Mouse (Mus musculus) forebrain, embryonic 13.5 days (tissue): ENCODE data around the gene Rnf145. TPM values are rescaled to one million over a fixed set of nuclear protein-coding genes. Genes with fewer than 3 reads are reported as not detected.

ENCODE experiments used
- ATAC-seq: fragments of 200-750 bp; cut with Nextera tagmentation; 2 replicates; pipeline ENCODE4 v1.8.0; 2017
- H3K27ac ChIP-seq: fragments of 300-500 bp; sonication (generic); 2 replicates; pipeline ENCODE4 v1.5.1; 2015; ENCODE audit warnings: inconsistent platforms, mild to moderate bottlenecking, moderate library complexity
- H3K27me3 ChIP-seq: fragments of 300-500 bp; sonication (generic); 2 replicates; pipeline ENCODE4 v1.6.1; 2015; ENCODE audit warnings: mild to moderate bottlenecking, inconsistent platforms
- H3K36me3 ChIP-seq: fragments of 300-500 bp; sonication (generic); 2 replicates; pipeline ENCODE4 v1.6.1; 2015; ENCODE audit warnings: mild to moderate bottlenecking, inconsistent platforms; ENCODE audit not compliant: poor library complexity, severe bottlenecking
- H3K4me1 ChIP-seq: fragments of 300-500 bp; sonication (generic); 2 replicates; pipeline ENCODE4 v1.6.1; 2015; ENCODE audit warnings: inconsistent platforms
- H3K4me2 ChIP-seq: fragments of 300-500 bp; sonication (generic); 2 replicates; pipeline ENCODE4 v1.6.1; 2015; ENCODE audit warnings: inconsistent platforms, mild to moderate bottlenecking, moderate library complexity
- H3K4me3 ChIP-seq: fragments of 300-500 bp; sonication (generic); 2 replicates; pipeline ENCODE4 v1.5.1; 2015; ENCODE audit warnings: mild to moderate bottlenecking, inconsistent platforms
- H3K9ac ChIP-seq: fragments of 300-500 bp; sonication (generic); 2 replicates; pipeline ENCODE4 v1.6.1; 2015; ENCODE audit warnings: mild to moderate bottlenecking, inconsistent platforms
- H3K9me3 ChIP-seq: fragments of 300-500 bp; sonication (generic); replicated peaks from 2 replicates; pipeline ENCODE4 v1.6.1; 2016; ENCODE audit warnings: inconsistent platforms
- WGBS: fragments of 180-500 bp; shearing (Covaris S2); methylation state at CpG from one replicate; pipeline ENCODE4 v1.1.7; 2015; 5-methylcytosine and 5-hydroxymethylcytosine counted together
- polyA plus RNA-seq: library from polyadenylated mRNA; unstranded; fragments of >200 nt; fragmentation: Nextera tagmentation; extraction: Ambion mirVana; gene quantifications from 2 replicates; pipeline ENCODE4 v1.2.1, GENCODE M21; 2015

The Rnf145 gene
- polyA plus RNA-seq, 1 experiment from 2014 or later = 78.0 TPM

DNA sequence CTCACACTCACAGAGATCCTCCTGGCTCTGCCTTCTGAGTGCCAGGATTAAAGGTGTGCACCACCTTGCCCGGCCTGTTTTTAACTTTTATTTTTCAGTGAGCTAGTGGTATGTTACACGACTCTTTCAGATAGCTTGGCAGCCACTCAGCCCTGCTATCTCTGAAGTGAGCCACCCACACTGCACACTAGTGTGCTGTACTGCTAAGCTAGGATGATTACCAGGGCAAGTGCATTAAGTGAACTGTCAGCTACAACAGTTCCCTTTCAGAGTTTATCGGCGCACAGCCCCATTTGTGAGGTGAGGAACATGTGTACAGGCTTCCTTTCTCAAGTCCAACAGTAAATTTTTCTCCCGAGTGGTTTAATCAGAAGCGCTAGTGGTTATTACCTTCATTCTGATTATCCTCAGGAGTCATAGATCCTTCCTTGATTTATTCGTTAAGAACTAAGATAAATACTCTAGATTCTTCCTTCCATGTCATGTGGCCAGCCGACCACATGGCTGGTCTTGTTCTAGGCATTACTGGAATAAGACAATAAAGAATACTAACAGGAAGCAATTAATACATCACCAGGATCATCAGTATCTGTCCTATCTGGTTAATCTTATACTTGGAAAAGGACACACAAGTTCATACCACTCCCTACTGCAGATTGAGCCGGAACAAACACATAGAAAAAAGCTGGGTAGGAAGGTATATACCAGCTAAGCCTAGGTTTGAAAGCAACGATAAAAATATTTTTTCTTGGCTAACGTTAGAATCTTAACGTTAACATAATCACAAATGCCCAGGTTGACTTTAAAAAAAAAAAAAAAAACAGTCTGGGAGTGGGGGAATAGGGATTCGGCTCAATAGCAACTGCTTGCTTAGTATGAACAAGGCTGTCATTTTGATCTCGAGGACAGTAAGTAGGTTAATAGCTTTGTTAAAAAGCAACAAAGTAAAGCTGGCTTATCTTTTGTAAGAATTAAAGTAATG lies 6.4 kb upstream of the Rnf145 start:
- Histone ChIP-seq H3K27ac (no peak overlapping the region), H3K4me2 (no peak overlapping the region), H3K9ac (no peak overlapping the region), H3K4me3 (no peak overlapping the region), H3K4me1 (peaks cover 4% of the 10 kb centered on the region; the same call in 1 of the 2 replicates), H3K36me3 (no peaks in the 10 kb centered on the region), H3K9me3 (no peaks in the 10 kb centered on the region), H3K27me3 (no peaks in the 10 kb centered on the region)
- WGBS = 83% methylated on average over 14 of the region's 14 CpGs
- no peak for ATAC-seq

DNA sequence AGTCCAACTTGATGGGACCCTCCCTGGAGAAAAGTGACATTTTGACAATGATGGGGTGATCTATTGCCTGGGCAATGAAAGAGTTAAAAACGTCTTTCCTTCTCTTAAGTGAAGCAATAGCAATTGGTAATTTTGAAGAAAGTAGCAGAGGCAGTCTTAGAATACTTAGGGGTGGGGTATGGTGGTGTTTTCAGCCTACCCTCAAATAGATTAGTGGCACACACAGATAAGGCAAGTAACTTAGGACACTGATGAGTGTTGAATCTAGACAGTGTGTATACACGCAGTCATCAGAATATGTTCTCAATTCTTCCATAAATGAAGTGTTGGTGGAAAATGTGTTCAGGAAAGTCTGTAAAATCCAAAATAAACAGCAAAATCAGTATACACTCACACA lies 5.7 kb upstream of the Rnf145 start:
- no peak overlapping the region for H3K4me3 ChIP-seq
- no peaks in the 10 kb centered on the region for H3K9me3 ChIP-seq
- H3K36me3 ChIP-seq = no peaks in the 10 kb centered on the region
- H3K4me2 ChIP-seq = no peak overlapping the region
- no peaks in the 10 kb centered on the region for H3K27me3 ChIP-seq
- WGBS = 70% methylated on average over 2 of the region's 2 CpGs
- H3K27ac ChIP-seq = no peak overlapping the region
- ATAC-seq = no peak
- peaks cover 8% of the 10 kb centered on the region for H3K4me1 ChIP-seq
- H3K9ac ChIP-seq = no peak overlapping the region

DNA sequence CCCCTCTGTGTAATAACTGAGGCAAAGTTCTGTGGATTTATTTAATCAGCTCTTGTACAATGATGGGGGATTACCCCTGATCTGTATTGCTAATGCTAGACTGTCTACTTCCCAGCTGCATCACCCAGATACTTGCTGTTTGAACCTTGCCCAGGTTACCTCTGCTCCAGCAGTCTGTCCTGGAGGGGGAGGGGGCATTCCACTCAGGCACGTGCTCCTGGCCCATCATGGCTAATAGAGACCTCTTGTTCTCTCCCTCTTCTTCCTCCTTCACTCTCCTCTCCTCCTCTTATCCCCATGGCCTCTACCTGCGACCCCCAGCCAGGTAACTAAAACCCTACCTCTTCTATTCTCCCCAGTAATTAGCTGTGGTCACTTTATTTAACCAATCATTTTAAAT lies 4.1 kb upstream of the Rnf145 start:
- Histone ChIP-seq H3K4me3 (no peak overlapping the region), H3K4me2 (no peak overlapping the region), H3K4me1 (peaks cover 6% of the 10 kb centered on the region; the same call in 1 of the 2 replicates), H3K9ac (no peak overlapping the region), H3K27ac (no peak overlapping the region), H3K27me3 (no peaks in the 10 kb centered on the region), H3K36me3 (no peaks in the 10 kb centered on the region), H3K9me3 (no peaks in the 10 kb centered on the region)
- 49% methylated on average over 2 of the region's 2 CpGs for WGBS
- no peak for ATAC-seq

DNA sequence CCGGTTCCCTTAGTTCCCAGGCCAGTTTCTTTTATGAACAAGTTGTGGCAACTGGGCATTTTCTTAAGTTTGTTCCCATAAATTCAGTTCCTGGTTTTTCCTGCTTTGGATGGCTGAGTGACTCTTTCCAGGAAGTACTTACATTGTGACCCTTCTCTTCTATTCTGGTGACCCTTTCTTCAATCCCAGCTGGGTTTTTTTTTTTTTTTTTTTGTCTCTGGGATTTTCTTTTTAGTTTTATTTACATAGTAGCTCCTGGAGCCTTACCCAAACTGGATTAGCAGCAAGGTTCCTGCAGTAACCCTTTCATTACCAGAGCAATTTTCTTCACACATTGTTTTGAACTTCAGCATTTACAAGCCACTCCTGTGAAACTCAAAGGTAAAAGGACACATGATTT lies 2.4 kb upstream of the Rnf145 start:
- Histone ChIP-seq H3K36me3 (no peaks in the 10 kb centered on the region), H3K4me2 (no peak overlapping the region), H3K27me3 (no peaks in the 10 kb centered on the region), H3K4me1 (peaks cover 16% of the 10 kb centered on the region), H3K4me3 (no peak overlapping the region), H3K27ac (no peak overlapping the region), H3K9me3 (no peaks in the 10 kb centered on the region), H3K9ac (no peak overlapping the region)
- 12% methylated on average over 1 of the region's 1 CpGs for WGBS
- ATAC-seq = no peak

DNA sequence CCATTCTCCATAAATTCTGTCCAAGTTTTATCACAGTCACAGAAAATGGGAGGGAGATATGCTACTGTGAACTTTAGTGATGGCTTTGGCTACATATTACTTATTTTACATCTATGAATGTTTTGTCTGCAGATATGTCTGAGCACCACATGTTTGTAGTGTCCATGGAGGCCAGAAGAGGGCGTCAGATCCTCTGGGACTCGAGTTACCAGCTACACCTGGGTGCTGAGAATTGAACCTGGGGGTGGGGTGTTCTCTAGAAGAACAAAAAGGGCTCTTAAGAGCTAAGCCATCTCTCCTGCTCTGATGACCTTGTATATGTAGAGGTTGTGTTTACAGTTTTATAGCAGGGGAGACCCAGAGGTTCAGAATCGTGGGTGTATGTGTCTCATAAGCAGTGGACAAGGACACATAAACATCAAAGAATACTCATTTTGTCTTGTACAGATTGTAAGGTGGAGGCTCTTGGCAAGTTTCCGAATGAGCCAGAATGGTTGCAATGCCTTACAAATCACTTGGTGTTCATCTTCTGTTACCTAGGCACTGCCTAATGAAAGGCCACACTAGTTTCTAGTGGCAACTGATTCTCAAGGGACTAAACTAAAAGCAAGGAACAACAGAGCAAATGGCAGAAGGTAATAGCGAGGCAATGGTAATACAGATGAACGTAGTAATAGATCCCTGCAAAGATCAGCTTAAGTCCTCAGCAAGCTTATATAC lies 1.0 kb upstream of the Rnf145 start:
- H3K27ac ChIP-seq = no peak overlapping the region
- H3K36me3 ChIP-seq = no peaks in the 10 kb centered on the region
- no peak for ATAC-seq
- H3K4me2 ChIP-seq = peak overlapping the region; percentile 92
- H3K4me1 ChIP-seq = peaks cover 26% of the 10 kb centered on the region
- H3K9ac ChIP-seq = peak overlapping the region; percentile 96; the same call in 1 of the 2 replicates
- peak overlapping the region; percentile 95; the same call in 1 of the 2 replicates for H3K4me3 ChIP-seq
- 51% methylated on average over 6 of the region's 6 CpGs for WGBS
- H3K27me3 ChIP-seq = no peaks in the 10 kb centered on the region
- H3K9me3 ChIP-seq = no peaks in the 10 kb centered on the region

DNA sequence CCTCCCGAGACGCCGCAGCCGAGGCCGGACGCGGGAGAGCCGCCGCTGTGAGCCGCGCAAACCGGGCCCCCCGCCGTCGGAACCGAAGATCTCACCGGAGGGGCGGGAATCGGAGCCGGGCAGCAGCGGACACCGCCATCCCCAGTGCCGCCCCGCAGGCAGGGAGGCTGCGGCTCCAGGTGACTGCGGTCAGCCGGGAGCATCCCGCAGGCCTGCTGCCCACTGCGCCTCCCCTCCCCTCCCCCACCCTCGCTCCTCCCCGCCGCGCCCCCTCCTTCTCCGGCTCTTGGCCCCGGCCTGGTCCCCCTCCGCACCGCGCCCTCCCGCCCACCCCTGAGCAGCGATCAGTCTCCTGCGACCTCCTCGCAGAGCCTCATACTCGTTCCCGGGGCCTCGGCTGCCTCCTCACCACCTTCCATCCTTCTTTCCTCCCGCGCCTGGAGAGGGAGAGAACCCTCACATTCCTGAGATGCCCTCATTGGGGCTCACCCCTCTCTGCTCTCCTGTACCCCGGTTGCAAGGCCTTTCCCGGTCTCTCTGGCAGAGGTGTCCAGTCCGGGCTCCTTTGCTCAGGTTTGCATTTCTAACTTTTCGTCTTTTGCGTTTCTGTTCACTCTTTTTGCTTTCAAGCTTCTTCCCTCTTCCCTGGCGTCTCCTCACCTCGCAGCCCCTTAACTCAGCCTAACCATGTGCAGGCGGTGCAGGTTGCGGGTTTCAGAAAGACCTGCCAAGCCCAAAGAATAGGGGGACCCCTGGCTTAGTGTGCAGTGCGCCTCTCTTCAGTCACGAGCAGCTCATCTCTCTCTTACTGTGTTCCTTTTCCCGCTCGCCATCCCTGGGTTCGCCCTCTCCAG lies 559 bp downstream of the Rnf145 start:
- Histone ChIP-seq H3K9me3 (no peaks in the 10 kb centered on the region), H3K4me3 (peak overlapping the region; percentile 95), H3K27me3 (no peaks in the 10 kb centered on the region), H3K4me2 (peak overlapping the region; percentile 92), H3K4me1 (peaks cover 26% of the 10 kb centered on the region), H3K36me3 (no peaks in the 10 kb centered on the region), H3K9ac (peak overlapping the region; percentile 96), H3K27ac (peak overlapping the region; percentile 90)
- ATAC-seq = peak; percentile 67
- WGBS = under 1% methylated on average over 40 of the region's 61 CpGs

DNA sequence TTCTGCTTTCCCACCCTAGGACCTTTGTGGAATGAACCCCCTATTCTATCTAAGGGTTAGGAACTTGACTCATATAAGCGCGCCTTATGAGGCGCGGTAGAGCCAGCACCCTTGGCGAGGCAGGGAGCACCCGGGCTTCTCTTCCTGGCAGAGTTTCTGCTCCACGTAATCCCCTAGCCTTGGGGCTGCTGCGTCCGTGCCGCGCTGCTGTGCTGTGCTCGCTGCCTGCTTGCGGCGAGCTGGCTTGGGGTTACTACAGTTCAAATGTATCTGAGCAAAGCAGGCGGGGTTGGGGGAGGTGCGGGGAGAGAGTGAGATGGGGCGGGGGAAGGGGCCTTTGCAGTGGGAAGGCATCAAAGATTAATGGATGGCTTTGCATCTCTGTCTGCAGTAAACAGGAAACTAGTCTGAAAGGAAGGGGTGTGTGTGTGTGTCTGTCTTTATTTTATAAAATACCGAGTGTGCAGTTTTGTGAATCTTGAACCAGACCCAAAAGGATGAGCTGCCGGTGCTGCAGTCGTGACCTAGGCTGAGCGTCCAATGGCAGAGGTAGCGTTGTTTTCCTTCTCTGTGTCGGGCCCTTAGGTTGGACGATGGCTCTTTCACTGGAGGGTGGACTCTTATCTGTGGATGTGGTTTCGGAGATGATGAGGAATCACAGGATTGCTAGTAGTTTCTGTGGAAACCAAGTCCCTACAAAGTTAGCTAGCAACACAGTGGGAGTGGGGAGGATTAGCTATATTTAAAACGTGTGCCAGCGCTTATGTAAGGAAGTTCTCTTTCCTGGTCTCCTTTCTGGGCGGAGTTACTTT lies 1.4 kb downstream of the Rnf145 start:
- H3K4me2 ChIP-seq = peak overlapping the region; percentile 92
- peak overlapping the region; percentile 96 for H3K9ac ChIP-seq
- no peaks in the 10 kb centered on the region for H3K9me3 ChIP-seq
- H3K4me3 ChIP-seq = peak overlapping the region; percentile 95
- H3K27me3 ChIP-seq = no peaks in the 10 kb centered on the region
- ATAC-seq = peak; percentile 80
- H3K36me3 ChIP-seq = peaks cover 5% of the 10 kb centered on the region
- H3K4me1 ChIP-seq = peaks cover 26% of the 10 kb centered on the region
- H3K27ac ChIP-seq = peak overlapping the region; percentile 90
- WGBS = under 1% methylated on average over 28 of the region's 28 CpGs

DNA sequence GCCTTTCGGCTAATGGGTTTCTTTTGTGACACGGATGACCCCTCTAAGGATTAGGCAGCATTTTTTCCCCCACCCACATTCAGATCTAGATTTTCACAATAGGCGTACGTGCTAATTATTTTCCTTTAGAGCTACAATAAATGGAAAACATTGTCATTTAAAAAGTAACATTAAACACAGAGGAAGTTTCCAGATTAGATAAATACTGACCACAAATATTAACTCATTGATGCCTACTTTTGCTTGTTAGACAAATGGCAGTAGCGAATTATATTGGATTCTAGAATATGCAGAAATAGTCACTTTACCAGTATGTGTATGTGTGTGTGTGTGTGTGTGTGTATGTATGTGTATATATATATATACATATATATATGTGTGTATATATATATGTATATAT lies 3.8 kb downstream of the Rnf145 start:
- Histone ChIP-seq H3K4me2 (no peak overlapping the region), H3K36me3 (peaks cover 24% of the 10 kb centered on the region), H3K4me1 (peaks cover 26% of the 10 kb centered on the region), H3K9ac (no peak overlapping the region), H3K4me3 (no peak overlapping the region), H3K9me3 (no peaks in the 10 kb centered on the region), H3K27ac (no peak overlapping the region), H3K27me3 (no peaks in the 10 kb centered on the region)
- WGBS = 72% methylated on average over 5 of the region's 5 CpGs
- ATAC-seq = no peak

DNA sequence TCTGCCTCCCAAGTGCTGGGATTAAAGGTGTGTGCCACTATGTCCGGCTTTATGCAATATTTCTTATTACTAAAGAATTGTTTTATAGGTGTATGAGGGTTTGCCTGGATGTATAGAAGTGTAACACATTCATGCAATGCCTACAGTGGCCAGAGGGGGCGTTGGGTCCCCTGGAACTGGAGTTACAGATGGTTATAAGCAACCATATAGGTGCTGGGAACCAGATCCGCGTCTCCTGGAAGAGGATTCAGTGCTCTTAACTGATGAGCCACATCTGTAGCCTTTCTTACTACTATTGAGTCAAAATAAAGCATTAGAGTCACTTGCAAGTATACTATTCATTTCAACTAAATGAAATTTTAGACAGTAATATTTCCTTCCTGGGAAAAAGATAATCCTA lies 7.0 kb downstream of the Rnf145 start:
- Histone ChIP-seq H3K27me3 (no peaks in the 10 kb centered on the region), H3K9me3 (no peaks in the 10 kb centered on the region), H3K4me2 (no peak overlapping the region), H3K4me1 (peaks cover 16% of the 10 kb centered on the region), H3K36me3 (peaks cover 55% of the 10 kb centered on the region), H3K27ac (no peak overlapping the region), H3K9ac (no peak overlapping the region), H3K4me3 (no peak overlapping the region)
- WGBS = 78% methylated on average over 4 of the region's 4 CpGs
- no peak for ATAC-seq

DNA sequence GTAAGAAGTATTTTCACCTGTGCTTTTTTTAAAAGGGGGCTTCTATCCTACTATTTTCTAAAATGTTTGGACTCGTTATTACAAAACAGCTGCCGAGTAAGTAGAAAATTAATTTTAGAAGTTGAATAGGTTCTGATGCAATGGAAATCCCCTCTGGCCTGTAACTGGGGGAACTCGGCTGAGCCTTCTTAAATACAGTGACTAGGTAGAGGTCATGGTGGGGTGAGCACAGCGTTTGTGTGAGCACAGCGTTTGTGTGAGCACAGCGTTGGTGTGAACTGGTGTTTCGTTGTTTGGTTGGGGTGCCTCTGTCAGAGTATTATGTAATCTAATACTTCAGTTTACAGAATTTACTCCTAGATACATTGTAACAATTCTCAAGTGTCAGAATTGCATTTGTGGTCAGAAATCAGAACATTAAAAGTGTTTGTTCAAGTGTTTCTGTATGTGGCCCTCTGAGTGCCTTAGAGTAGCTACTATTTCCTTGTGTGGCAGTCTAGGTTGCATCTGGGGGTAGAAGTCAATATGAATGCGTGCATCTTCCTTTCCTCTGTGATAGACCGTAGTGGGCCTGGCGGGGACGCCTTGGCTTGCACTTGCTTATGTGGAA lies 8.0 kb downstream of the Rnf145 start:
- Histone ChIP-seq H3K27me3 (no peaks in the 10 kb centered on the region), H3K4me3 (no peak overlapping the region), H3K27ac (no peak overlapping the region), H3K9me3 (no peaks in the 10 kb centered on the region), H3K9ac (no peak overlapping the region), H3K36me3 (peaks cover 63% of the 10 kb centered on the region), H3K4me2 (no peak overlapping the region), H3K4me1 (peaks cover 6% of the 10 kb centered on the region)
- WGBS = 95% methylated on average over 11 of the region's 11 CpGs
- no peak for ATAC-seq
